Mouse (Mus musculus): ENCODE data around the gene Ckap5. TPM values are rescaled to one million over a fixed set of nuclear protein-coding genes. Genes with fewer than 3 reads are reported as not detected.
"Not testable (repeated sequence)": the region's sequence is repeated elsewhere in the genome, so short reads cannot be mapped to it uniquely, and the experiment has no call there.

The Ckap5 gene
- total RNA-seq, 4 experiments from 2014 or later = 121 to 126 (median 123) TPM

DNA sequence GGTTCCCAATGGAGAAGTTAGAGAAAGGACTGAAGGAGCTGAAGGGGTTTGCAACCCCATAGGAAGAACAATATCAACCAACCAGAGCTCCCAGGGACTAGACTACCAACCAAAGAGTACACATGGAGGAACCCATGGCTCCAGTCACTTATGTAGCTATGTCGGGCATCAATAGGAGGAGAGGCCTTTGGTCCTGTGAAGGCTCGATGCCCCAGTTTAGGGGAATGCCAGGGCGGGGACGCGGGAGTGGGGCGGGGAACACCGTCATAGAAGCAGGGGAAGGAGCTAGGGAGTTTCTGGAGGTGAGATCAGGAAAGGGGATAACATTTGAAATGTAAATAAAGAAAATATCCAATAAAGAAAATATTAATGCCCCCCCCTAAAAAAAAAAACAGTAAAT lies 96.8 kb downstream of the Ckap5 start:
- DNase-seq (ENCODE audit: low spot score in 2 of 2) = not testable (repeated sequence)

- no peak for DNase-seq (ENCODE audit: low spot score in 2 of 2)
Measured at GRCm38 (mm10) chr2:91627486-91627885, 100.9 kb downstream of the Ckap5 start.

DNA sequence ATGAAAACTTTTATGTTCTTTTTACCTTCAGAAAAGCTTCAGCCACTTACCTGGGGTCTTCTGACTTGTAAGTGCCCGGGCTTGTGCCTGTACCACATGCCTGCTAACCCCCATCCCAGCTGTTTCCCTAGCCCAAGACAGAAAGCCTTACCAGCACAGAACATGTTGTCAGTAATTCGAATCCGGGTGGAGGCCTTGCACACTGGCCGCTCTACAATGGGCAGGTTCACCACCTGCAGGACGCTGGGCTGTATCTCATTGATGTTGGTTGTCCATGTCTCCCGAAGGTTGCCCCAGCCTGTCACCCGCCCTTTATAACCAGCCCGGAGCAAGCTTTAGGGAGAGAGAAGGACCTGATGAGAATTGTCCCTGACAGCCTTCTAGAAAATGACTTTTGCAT lies 101.6 kb downstream of the Ckap5 start:
- no peak for DNase-seq (ENCODE audit: low spot score in 2 of 2)

GRCm38 (mm10) chr2:91629682-91630081 lies 103.1 kb downstream of the Ckap5 start:
- DNase-seq (ENCODE audit: low spot score in 2 of 2) = peak in 1 of 2 experiments; percentile 45

- DNase-seq (ENCODE audit: low spot score in 2 of 2) = no peak
Measured at GRCm38 (mm10) chr2:91630384-91630783, 103.8 kb downstream of the Ckap5 start.

DNA sequence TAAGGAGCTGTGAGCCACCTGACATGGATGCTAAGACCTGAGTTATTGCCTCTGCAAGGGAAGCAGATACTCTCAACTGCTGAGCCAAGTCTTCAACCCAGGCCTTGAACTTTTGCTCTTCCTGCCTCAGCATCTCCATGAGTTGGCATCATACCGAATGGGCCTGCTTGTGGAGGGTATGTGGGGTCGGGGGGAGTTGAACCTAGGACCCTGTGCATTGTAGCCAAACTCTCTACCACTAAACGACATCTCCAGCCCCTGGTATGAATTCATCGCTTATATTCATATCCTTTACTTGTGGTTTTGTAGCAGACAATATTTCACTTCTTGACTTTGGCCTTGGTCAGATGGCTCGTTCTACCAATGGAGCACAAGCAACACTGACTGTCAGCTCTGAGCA lies 105.3 kb downstream of the Ckap5 start:
- DNase-seq (ENCODE audit: low spot score in 2 of 2) = no peak

DNA sequence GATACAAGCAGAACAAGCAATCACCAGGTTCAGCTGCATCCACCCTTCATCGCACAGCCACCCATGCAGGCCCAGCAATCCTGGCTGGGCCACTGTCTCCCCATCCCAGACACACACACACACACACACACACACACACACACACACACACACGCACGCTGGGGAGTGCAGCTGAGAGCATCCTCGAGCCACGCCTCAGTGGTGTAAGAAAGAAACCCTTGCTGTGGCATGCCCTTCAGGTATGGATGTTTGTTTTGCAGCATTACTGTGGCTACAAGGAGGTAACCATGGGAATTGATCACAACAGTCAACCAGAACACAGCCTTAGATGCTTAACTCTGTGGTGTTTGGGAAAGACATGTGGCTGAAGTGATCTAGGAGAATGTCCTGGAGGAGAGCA lies 105.8 kb downstream of the Ckap5 start:
- DNase-seq (ENCODE audit: low spot score in 2 of 2) = no peak

DNA sequence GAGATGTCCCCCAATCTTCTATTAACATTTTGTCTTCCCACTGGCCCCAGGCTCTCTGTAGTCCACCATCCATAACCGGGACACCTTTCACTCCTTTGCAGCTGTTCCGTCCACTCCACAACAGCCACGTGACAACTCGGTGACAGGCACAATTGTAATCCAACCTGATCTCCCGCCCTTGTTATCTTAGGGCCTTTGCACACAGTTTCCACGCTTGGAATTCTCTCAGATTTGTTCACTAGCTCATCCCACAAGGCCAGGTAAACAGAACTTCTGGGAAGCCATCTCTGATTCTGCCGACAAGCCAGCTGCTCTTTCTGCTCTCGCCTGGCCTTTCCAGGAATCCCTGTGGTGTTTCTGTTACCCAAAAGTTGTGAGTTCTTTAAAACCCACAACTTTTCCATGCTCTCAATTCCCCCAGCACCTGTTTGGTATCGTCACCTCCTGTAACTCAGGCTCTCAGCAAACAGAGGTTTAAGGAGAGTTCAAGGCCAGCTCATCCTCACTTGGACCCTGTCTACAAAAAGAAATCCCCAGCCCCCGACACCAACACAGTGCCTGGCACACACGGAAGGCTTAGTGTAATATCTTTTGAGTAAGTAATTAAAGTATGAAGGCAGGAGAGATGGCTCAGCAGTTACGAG lies 106.9 kb downstream of the Ckap5 start:
- no peak for DNase-seq (ENCODE audit: low spot score in 2 of 2)

- DNase-seq (ENCODE audit: low spot score in 2 of 2) = no peak
Measured at GRCm38 (mm10) chr2:91634841-91635240, 108.3 kb downstream of the Ckap5 start.

GRCm38 (mm10) chr2:91635486-91635885 lies 108.9 kb downstream of the Ckap5 start:
- no peak for DNase-seq (ENCODE audit: low spot score in 2 of 2)

- no peak for DNase-seq (ENCODE audit: low spot score in 2 of 2)
Measured at GRCm38 (mm10) chr2:91636229-91636628, 109.7 kb downstream of the Ckap5 start, which contains the start of gene F2. Gene F2 (minus strand): TSS chr2:91636414.

- no peak for DNase-seq (ENCODE audit: low spot score in 2 of 2)
Measured at GRCm38 (mm10) chr2:91636727-91637338, 110.3 kb downstream of the Ckap5 start.

DNA sequence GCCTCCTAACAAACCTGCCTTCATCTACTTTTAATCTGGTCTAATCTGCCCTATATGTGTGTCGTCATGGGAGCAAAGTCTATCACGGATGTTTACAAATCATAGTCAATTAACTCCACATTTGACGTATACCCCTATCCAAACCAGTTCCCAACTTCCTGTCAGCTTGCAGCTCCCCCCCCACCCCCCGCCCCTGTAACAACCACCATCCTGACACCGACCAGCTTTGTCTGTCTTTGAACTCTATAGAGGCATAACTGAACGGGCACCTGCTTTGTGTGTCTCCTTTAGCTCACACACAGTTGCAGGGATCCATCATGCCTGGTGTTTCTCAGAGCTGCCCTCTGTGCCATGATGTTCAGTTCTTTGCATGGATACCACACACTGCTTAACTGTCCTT lies 112.4 kb downstream of the Ckap5 start:
- DNase-seq (ENCODE audit: low spot score in 2 of 2) = no peak

- no peak for DNase-seq (ENCODE audit: low spot score in 2 of 2)
Measured at GRCm38 (mm10) chr2:91642825-91643415, 116.4 kb downstream of the Ckap5 start.

GRCm38 (mm10) chr2:91644021-91644420 lies 117.5 kb downstream of the Ckap5 start:
- no peak for DNase-seq (ENCODE audit: low spot score in 2 of 2)

- DNase-seq (ENCODE audit: low spot score in 2 of 2) = no peak
Measured at GRCm38 (mm10) chr2:91645354-91645753, 118.8 kb downstream of the Ckap5 start.

GRCm38 (mm10) chr2:91645811-91646210 lies 119.2 kb downstream of the Ckap5 start:
- no peak for DNase-seq (ENCODE audit: low spot score in 2 of 2)

DNA sequence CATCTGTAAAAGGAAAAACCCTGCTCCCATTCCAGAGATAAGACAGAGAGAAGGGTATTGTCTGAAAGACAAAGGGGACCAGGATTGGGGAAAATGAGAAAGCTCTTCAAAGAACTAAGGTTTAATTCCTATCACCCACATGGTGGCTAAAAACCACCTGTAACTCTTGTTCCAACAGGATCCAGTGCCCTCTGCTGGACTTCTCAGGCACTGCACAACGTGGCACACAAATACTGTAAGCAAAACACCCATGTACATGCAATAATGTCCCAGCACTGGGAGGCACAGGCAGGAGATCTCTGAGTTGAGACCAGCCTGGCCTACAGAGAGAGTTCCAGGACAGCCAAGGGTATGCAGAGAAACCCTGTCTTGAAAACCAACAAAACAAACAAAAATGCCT lies 120.2 kb downstream of the Ckap5 start:
- peak in 1 of 2 experiments; percentile 41 for DNase-seq (ENCODE audit: low spot score in 2 of 2)

- DNase-seq (ENCODE audit: low spot score in 2 of 2) = no peak
Measured at GRCm38 (mm10) chr2:91649152-91649551, 122.6 kb downstream of the Ckap5 start.

DNA sequence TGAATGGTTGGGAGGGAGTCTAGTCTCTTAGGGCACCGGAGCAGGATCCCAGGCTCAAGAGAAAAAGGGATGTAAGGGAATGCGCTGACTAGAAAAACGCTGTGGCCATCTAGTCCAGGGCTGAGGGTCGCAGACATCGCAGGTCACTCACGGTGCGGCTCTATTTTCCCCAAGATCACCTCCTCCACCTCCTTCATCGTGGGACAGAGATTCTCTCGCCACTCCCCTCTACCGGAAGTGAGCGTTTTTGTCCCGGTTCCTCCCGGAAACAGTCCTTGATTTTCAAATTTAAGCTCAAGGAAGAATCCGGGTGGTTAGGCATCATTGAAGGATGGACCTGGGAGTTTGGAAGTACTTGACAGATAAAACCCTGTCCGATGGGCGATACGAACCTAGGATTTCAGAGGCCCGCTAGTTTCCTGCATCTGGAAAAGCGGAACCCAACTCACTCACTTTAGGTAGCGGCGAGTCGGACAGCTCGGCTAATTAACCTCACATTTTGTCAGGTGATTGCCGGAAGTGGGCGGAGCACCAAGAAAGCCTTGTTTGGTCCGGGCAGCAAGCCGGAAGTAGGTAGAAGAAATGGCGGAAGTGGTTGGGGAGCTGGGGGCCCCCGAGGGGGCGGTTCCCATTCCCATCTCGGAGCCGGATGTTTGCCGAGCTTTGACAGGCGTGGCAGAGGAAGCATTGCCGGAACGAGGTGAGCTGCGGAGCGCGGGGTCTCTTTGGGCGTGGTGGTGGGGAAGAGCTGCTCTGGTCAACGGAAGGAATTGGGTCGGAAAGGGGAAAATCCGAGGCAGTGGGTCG lies 123.2 kb downstream of the Ckap5 start, which contains the start of the genes Zfp408 and Arhgap1:
Gene Zfp408 (minus strand): TSS at position 239 of the 807 bp plus-strand sequence.
Gene Arhgap1 (plus strand): TSS at position 308 of the 807 bp plus-strand sequence.
- peak; percentile 95 to 98 for DNase-seq (ENCODE audit: low spot score in 2 of 2)

DNA sequence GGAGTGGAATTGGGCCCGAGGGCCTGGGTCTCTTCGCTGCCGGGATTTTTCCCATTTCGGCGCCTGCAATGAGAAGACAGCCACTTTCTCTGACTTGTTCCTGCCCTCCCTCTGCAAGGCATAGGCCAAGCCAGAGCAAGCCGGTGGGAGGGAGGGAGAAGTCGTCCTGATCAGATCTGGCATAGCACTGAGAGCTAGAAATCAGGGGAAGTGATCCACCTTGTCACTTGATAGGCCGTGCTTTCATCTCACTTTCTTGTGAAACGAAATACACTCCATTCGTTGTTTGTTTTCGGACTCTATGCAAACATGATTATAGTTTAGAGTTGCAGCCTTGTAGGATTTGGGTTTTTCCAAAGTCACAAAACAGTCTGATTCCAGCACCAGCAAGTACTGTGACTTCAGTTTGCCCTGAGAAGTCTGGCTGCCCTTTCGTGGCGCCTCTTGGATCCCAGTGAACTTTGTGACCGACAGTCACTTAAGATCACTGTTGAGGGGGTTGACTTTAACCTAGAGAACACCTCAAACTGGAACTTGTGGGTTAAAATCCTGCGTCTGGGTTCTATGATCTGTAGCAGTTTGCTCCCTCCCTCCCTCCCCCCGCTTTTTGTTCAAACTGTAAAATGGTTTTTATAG lies 123.9 kb downstream of the Ckap5 start:
- no peak for DNase-seq (ENCODE audit: low spot score in 2 of 2)
